Mouse (Mus musculus): Measurements from ENCODE around the gene Ccnd3. TPM values are rescaled to one million over a fixed set of nuclear protein-coding genes. Genes with fewer than 3 reads are reported as not detected.
A peak's percentile ranks its signal among the peaks of the same experiment; 100 is the strongest.

The Ccnd3 gene
- polyA plus RNA-seq, 1 experiment from 2014 or later, result 530 TPM

DNA sequence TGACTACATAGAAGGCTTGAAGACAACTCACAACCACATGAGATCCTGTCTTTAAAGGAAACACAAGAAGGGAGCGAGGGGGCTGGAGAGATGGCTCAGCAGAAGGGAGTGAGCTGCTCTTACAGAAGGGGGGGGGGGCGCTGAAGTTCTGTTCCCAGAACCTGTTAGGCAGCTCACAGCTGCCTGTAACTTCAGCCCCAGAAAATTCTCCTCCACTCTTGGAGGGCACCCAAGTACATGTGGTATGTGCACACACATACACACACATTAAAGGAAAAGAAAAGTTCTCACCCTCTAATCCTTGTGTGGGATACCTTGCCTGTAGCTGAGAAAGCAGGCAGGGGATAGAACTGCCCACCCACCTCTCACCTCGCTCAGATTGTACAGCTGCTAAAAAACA is 52.3 kb downstream of the Ccnd3 start:
- H3K9me3 ChIP-seq (ENCODE audit: control insufficient read depth, low read length), result no peaks in the 10 kb centered on the region
- WGBS, result 76% methylated on average over 3 of the region's 3 CpGs
- H3K4me1 ChIP-seq (replicated peaks; ENCODE audit: control insufficient read depth, insufficient read depth, low read length), result no peaks in the 10 kb centered on the region
- no peak overlapping the region for H3K9ac ChIP-seq (ENCODE audit: low read depth, low read length)
- H3K27me3 ChIP-seq (replicated peaks; ENCODE audit: control insufficient read depth, insufficient read depth, low read length), result no peaks in the 10 kb centered on the region
- DNase-seq (ENCODE audit: low spot score) (no peak), ATAC-seq (replicated peaks; ENCODE audit: low FRiP score) (no peak)
- no peaks in the 10 kb centered on the region for H3K36me3 ChIP-seq (ENCODE audit: control insufficient read depth, insufficient read depth, low read length)
- H3K4me2 ChIP-seq, result no peak overlapping the region
- no peak overlapping the region for H3K4me3 ChIP-seq (ENCODE audit: low read depth, low read length)
- H3K27ac ChIP-seq (ENCODE audit: low read depth, low read length), result no peak overlapping the region

GRCm38 (mm10) chr17:47559726-47560125 is 54.9 kb downstream of the Ccnd3 start:
- Histone ChIP-seq H3K4me3 (ENCODE audit: low read depth, low read length) (no peak overlapping the region), H3K9me3 (ENCODE audit: control insufficient read depth, low read length) (no peaks in the 10 kb centered on the region), H3K36me3 (ENCODE audit: control insufficient read depth, insufficient read depth, low read length) (no peaks in the 10 kb centered on the region), H3K27me3 (replicated peaks; ENCODE audit: control insufficient read depth, insufficient read depth, low read length) (no peaks in the 10 kb centered on the region), H3K4me1 (replicated peaks; ENCODE audit: control insufficient read depth, insufficient read depth, low read length) (peaks cover 5% of the 10 kb centered on the region), H3K4me2 (no peak overlapping the region), H3K27ac (ENCODE audit: low read depth, low read length) (no peak overlapping the region), H3K9ac (ENCODE audit: low read depth, low read length) (no peak overlapping the region)
- no peak for ATAC-seq (replicated peaks; ENCODE audit: low FRiP score)
- WGBS, result 64% methylated on average over 6 of the region's 6 CpGs
- no peak for DNase-seq (ENCODE audit: low spot score)

GRCm38 (mm10) chr17:47562875-47563274 is 58.0 kb downstream of the Ccnd3 start:
- DNase-seq (ENCODE audit: low spot score), result no peak
- H3K4me1 ChIP-seq (replicated peaks; ENCODE audit: control insufficient read depth, insufficient read depth, low read length), result peaks cover 10% of the 10 kb centered on the region
- H3K9ac ChIP-seq (ENCODE audit: low read depth, low read length), result no peak overlapping the region
- H3K9me3 ChIP-seq (ENCODE audit: control insufficient read depth, low read length), result no peaks in the 10 kb centered on the region
- no peaks in the 10 kb centered on the region for H3K36me3 ChIP-seq (ENCODE audit: control insufficient read depth, insufficient read depth, low read length)
- no peak overlapping the region for H3K27ac ChIP-seq (ENCODE audit: low read depth, low read length)
- no peak for ATAC-seq (replicated peaks; ENCODE audit: low FRiP score)
- H3K4me2 ChIP-seq, result no peak overlapping the region
- 81% methylated on average over 6 of the region's 6 CpGs for WGBS
- H3K4me3 ChIP-seq (ENCODE audit: low read depth, low read length), result no peak overlapping the region
- no peaks in the 10 kb centered on the region for H3K27me3 ChIP-seq (replicated peaks; ENCODE audit: control insufficient read depth, insufficient read depth, low read length)

DNA sequence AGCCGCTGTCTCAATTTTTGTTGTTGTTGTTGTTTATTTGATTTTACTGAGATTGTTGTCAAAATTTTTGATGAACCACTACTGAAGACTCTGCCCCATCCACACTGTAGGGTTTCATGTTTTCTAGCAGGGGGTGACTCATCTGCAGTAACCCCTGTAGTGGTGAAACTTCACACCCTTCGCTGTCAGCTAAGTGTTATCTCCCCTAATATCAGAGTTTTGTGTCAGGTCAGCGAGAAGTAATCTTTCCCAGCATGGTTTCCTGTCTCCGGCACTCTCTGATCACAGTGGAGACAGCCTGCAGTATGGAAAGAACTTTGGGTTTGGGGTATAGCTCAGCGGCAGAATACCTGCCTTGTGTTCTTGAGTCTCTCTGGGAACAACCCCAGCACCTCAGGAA is 59.8 kb downstream of the Ccnd3 start:
- DNase-seq (ENCODE audit: low spot score) (no peak), ATAC-seq (replicated peaks; ENCODE audit: low FRiP score) (no peak)
- H3K27ac ChIP-seq (ENCODE audit: low read depth, low read length), result peak overlapping the region; percentile 19; the same call in 1 of the 2 replicates
- 35% methylated on average over 5 of the region's 5 CpGs for WGBS
- H3K4me3 ChIP-seq (ENCODE audit: low read depth, low read length), result no peak overlapping the region
- peak overlapping the region; percentile 33; the same call in 1 of the 2 replicates for H3K4me2 ChIP-seq
- H3K36me3 ChIP-seq (ENCODE audit: control insufficient read depth, insufficient read depth, low read length), result no peaks in the 10 kb centered on the region
- no peaks in the 10 kb centered on the region for H3K27me3 ChIP-seq (replicated peaks; ENCODE audit: control insufficient read depth, insufficient read depth, low read length)
- no peak overlapping the region for H3K9ac ChIP-seq (ENCODE audit: low read depth, low read length)
- H3K4me1 ChIP-seq (replicated peaks; ENCODE audit: control insufficient read depth, insufficient read depth, low read length), result peaks cover 21% of the 10 kb centered on the region
- no peaks in the 10 kb centered on the region for H3K9me3 ChIP-seq (ENCODE audit: control insufficient read depth, low read length)

GRCm38 (mm10) chr17:47566133-47566532 is 61.3 kb downstream of the Ccnd3 start:
- H3K4me3 ChIP-seq (ENCODE audit: low read depth, low read length), result no peak overlapping the region
- H3K9ac ChIP-seq (ENCODE audit: low read depth, low read length), result no peak overlapping the region
- H3K27ac ChIP-seq (ENCODE audit: low read depth, low read length), result no peak overlapping the region
- DNase-seq (ENCODE audit: low spot score) (no peak), ATAC-seq (replicated peaks; ENCODE audit: low FRiP score) (no peak)
- no peaks in the 10 kb centered on the region for H3K36me3 ChIP-seq (ENCODE audit: control insufficient read depth, insufficient read depth, low read length)
- no peaks in the 10 kb centered on the region for H3K27me3 ChIP-seq (replicated peaks; ENCODE audit: control insufficient read depth, insufficient read depth, low read length)
- H3K9me3 ChIP-seq (ENCODE audit: control insufficient read depth, low read length), result no peaks in the 10 kb centered on the region
- H3K4me1 ChIP-seq (replicated peaks; ENCODE audit: control insufficient read depth, insufficient read depth, low read length), result peaks cover 21% of the 10 kb centered on the region
- 48% methylated on average over 2 of the region's 2 CpGs for WGBS
- no peak overlapping the region for H3K4me2 ChIP-seq

GRCm38 (mm10) chr17:47567271-47567670 is 62.4 kb downstream of the Ccnd3 start:
- Histone ChIP-seq H3K9ac (ENCODE audit: low read depth, low read length) (no peak overlapping the region), H3K27me3 (replicated peaks; ENCODE audit: control insufficient read depth, insufficient read depth, low read length) (no peaks in the 10 kb centered on the region), H3K4me2 (no peak overlapping the region), H3K36me3 (ENCODE audit: control insufficient read depth, insufficient read depth, low read length) (no peaks in the 10 kb centered on the region), H3K9me3 (ENCODE audit: control insufficient read depth, low read length) (no peaks in the 10 kb centered on the region), H3K27ac (ENCODE audit: low read depth, low read length) (no peak overlapping the region), H3K4me3 (ENCODE audit: low read depth, low read length) (no peak overlapping the region), H3K4me1 (replicated peaks; ENCODE audit: control insufficient read depth, insufficient read depth, low read length) (peaks cover 21% of the 10 kb centered on the region)
- 59% methylated on average over 3 of the region's 3 CpGs for WGBS
- no peak for ATAC-seq (replicated peaks; ENCODE audit: low FRiP score)
- no peak for DNase-seq (ENCODE audit: low spot score)

DNA sequence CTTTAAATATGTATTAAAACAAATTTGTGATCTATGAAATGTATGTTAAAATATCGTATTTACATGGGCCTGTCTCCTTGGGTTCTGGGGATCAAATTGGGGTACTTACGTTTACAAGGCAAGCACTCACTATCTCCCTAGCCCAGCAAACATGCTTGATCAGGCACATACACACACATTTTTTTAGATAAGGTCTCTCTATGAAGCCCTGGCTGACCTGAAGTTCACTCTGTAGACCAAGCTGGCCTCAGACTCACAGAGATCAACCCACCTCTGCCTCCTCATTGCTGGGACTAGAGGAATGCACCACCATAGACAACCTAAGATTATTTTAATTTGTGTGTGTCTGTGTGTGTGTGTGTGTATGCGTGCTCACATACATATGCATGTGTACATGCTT is 63.5 kb downstream of the Ccnd3 start:
- Histone ChIP-seq H3K4me2 (peak overlapping the region; percentile 37; the same call in 1 of the 2 replicates), H3K27me3 (replicated peaks; ENCODE audit: control insufficient read depth, insufficient read depth, low read length) (no peaks in the 10 kb centered on the region), H3K4me1 (replicated peaks; ENCODE audit: control insufficient read depth, insufficient read depth, low read length) (peaks cover 21% of the 10 kb centered on the region), H3K9me3 (ENCODE audit: control insufficient read depth, low read length) (no peaks in the 10 kb centered on the region), H3K27ac (ENCODE audit: low read depth, low read length) (peak overlapping the region; percentile 74), H3K9ac (ENCODE audit: low read depth, low read length) (no peak overlapping the region), H3K36me3 (ENCODE audit: control insufficient read depth, insufficient read depth, low read length) (no peaks in the 10 kb centered on the region), H3K4me3 (ENCODE audit: low read depth, low read length) (no peak overlapping the region)
- 59% methylated on average over 3 of the region's 3 CpGs for WGBS
- DNase-seq (ENCODE audit: low spot score) (no peak), ATAC-seq (replicated peaks; ENCODE audit: low FRiP score) (peak; percentile 93)

GRCm38 (mm10) chr17:47568951-47569527 is 64.2 kb downstream of the Ccnd3 start:
- WGBS, result 86% methylated on average over 10 of the region's 10 CpGs
- peak overlapping the region; percentile 37; the same call in 1 of the 2 replicates for H3K4me2 ChIP-seq
- H3K36me3 ChIP-seq (ENCODE audit: control insufficient read depth, insufficient read depth, low read length), result no peaks in the 10 kb centered on the region
- no peak overlapping the region for H3K4me3 ChIP-seq (ENCODE audit: low read depth, low read length)
- no peaks in the 10 kb centered on the region for H3K27me3 ChIP-seq (replicated peaks; ENCODE audit: control insufficient read depth, insufficient read depth, low read length)
- H3K27ac ChIP-seq (ENCODE audit: low read depth, low read length), result peak overlapping the region; percentile 74
- no peak for DNase-seq (ENCODE audit: low spot score)
- no peak overlapping the region for H3K9ac ChIP-seq (ENCODE audit: low read depth, low read length)
- no peaks in the 10 kb centered on the region for H3K9me3 ChIP-seq (ENCODE audit: control insufficient read depth, low read length)
- peak; percentile 3; the same call in 1 of the 2 replicates for ATAC-seq (replicated peaks; ENCODE audit: low FRiP score)
- H3K4me1 ChIP-seq (replicated peaks; ENCODE audit: control insufficient read depth, insufficient read depth, low read length), result peaks cover 21% of the 10 kb centered on the region

DNA sequence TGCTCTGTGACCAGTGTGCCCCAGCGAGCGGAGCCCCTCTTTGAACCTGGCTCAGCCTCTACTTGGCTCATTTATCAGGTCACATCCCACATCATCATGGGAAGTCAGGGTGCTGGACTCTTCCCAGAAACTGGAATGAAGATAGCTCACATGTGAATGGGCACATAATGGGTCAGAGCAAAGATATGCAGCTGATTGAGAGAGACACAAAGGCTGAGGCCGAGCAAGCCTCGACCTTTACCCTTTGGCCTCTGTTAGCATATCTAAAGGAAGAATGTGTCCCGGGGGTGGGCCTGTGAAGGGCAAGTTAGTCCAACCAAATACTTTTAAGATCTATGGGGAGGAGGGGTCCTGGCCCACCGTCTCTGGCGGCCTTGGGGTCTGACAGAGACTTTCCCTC is 66.8 kb downstream of the Ccnd3 start:
- WGBS, result 50% methylated on average over 7 of the region's 7 CpGs
- ATAC-seq (replicated peaks; ENCODE audit: low FRiP score), result no peak
- H3K4me1 ChIP-seq (replicated peaks; ENCODE audit: control insufficient read depth, insufficient read depth, low read length), result peaks cover 10% of the 10 kb centered on the region
- no peaks in the 10 kb centered on the region for H3K9me3 ChIP-seq (ENCODE audit: control insufficient read depth, low read length)
- H3K9ac ChIP-seq (ENCODE audit: low read depth, low read length), result no peak overlapping the region
- H3K4me2 ChIP-seq, result no peak overlapping the region
- no peak overlapping the region for H3K27ac ChIP-seq (ENCODE audit: low read depth, low read length)
- no peak for DNase-seq (ENCODE audit: low spot score)
- H3K4me3 ChIP-seq (ENCODE audit: low read depth, low read length), result no peak overlapping the region
- H3K36me3 ChIP-seq (ENCODE audit: control insufficient read depth, insufficient read depth, low read length), result no peaks in the 10 kb centered on the region
- no peaks in the 10 kb centered on the region for H3K27me3 ChIP-seq (replicated peaks; ENCODE audit: control insufficient read depth, insufficient read depth, low read length)

Measured in liver, embryonic 11.5 days (tissue).